Comparison of ENCODE assay signal across 8 mouse cellular contexts in genomic region chrX:99285611-99286010, GRCm38 (mm10).
DNase-seq lines count a peak whose midpoint lies in the region; ATAC-seq and TF ChIP-seq lines count a peak whose summit lies in the region.

No protein-coding gene starts in this region.

- 31% methylated on average over 9 of the region's 9 CpGs for WGBS in forebrain, embryonic 15.5 days
- 21% methylated on average over 9 of the region's 9 CpGs for WGBS in hindbrain, embryonic 14.5 days
- WGBS in thymus, adult 2 months = 92% methylated on average over 9 of the region's 9 CpGs

- no peak overlapping the region for H3K4me3 ChIP-seq in forebrain, embryonic 15.5 days
- no peak overlapping the region for H3K4me3 ChIP-seq in hindbrain, embryonic 14.5 days (replicated peaks; ENCODE audit: low read length)
- no peak overlapping the region for H3K4me3 ChIP-seq in thymus, adult 2 months (ENCODE audit: control insufficient read depth, insufficient read depth, low read length)

- ATAC-seq in forebrain, embryonic 15.5 days (replicated peaks) = peak; percentile 83
- ATAC-seq in hindbrain, embryonic 14.5 days (ENCODE audit: low FRiP score) = peak; percentile 88

- peak; percentile 48 for DNase-seq in urinary bladder, postnatal 14 days (ENCODE audit: low spot score)
- DNase-seq in urinary bladder, postnatal 10 days (ENCODE audit: low spot score) = no peak
- peak; percentile 61 for DNase-seq in hindbrain, embryonic 14.5 days (ENCODE audit: low spot score)
- DNase-seq in lung, postnatal 10 days = peak; percentile 84
- no peak for DNase-seq in thymus, adult 2 months
- no peak for DNase-seq in left cerebral cortex, adult 8-10 months (ENCODE audit: low spot score in 2 of 2)
- no peak for DNase-seq in right cerebral cortex, postnatal 14 days

- H3K27ac ChIP-seq in forebrain, embryonic 15.5 days (replicated peaks) = peak overlapping the region; percentile 11; the same call in 1 of the 2 replicates
- no peak overlapping the region for H3K27ac ChIP-seq in hindbrain, embryonic 14.5 days
- H3K27ac ChIP-seq in thymus, adult 2 months (ENCODE audit: control insufficient read depth, insufficient read depth, low read length) = no peak overlapping the region

- no peaks in the 10 kb centered on the region for H3K9me3 ChIP-seq in forebrain, embryonic 15.5 days
- H3K9me3 ChIP-seq in hindbrain, embryonic 14.5 days (ENCODE audit: control insufficient read depth, low read length) = no peaks in the 10 kb centered on the region

- peaks cover 5% of the 10 kb centered on the region for H3K4me1 ChIP-seq in forebrain, embryonic 15.5 days
- H3K4me1 ChIP-seq in hindbrain, embryonic 14.5 days (replicated peaks; ENCODE audit: control insufficient read depth, insufficient read depth, low read length) = peaks cover 4% of the 10 kb centered on the region; the same call in 1 of the 2 replicates
- no peaks in the 10 kb centered on the region for H3K4me1 ChIP-seq in thymus, adult 2 months (replicated peaks; ENCODE audit: control insufficient read depth, insufficient read depth, low read length)

- H3K27me3 ChIP-seq in forebrain, embryonic 15.5 days = no peaks in the 10 kb centered on the region
- peaks cover 31% of the 10 kb centered on the region for H3K27me3 ChIP-seq in hindbrain, embryonic 14.5 days (ENCODE audit: control insufficient read depth, insufficient read depth, low read length)
- no peaks in the 10 kb centered on the region for H3K27me3 ChIP-seq in thymus, adult 2 months (ENCODE audit: control insufficient read depth, insufficient read depth, low read length)

- H3K4me2 ChIP-seq in forebrain, embryonic 15.5 days (replicated peaks) = no peak overlapping the region
- H3K4me2 ChIP-seq in hindbrain, embryonic 14.5 days (replicated peaks) = no peak overlapping the region

- no peaks in the 10 kb centered on the region for H3K36me3 ChIP-seq in forebrain, embryonic 15.5 days
- no peaks in the 10 kb centered on the region for H3K36me3 ChIP-seq in hindbrain, embryonic 14.5 days (replicated peaks; ENCODE audit: control insufficient read depth, insufficient read depth)
- H3K36me3 ChIP-seq in thymus, adult 2 months (ENCODE audit: control insufficient read depth, insufficient read depth, low read length) = no peaks in the 10 kb centered on the region

- no peak overlapping the region for H3K9ac ChIP-seq in forebrain, embryonic 15.5 days (replicated peaks)
- H3K9ac ChIP-seq in hindbrain, embryonic 14.5 days = no peak overlapping the region

- TF ChIP-seq POLR2A in thymus, adult 2 months (IDR thresholded peaks at IDR 0.05; ENCODE audit: control insufficient read depth, extremely low read depth, insufficient read depth, low read length, poor library complexity) = no peak

- no peak for TF ChIP-seq CTCF in thymus, adult 2 months (IDR thresholded peaks at IDR 0.05; ENCODE audit: borderline replicate concordance, control insufficient read depth, extremely low read depth, insufficient read depth, low read length, poor library complexity)

Comparison
In these comparisons a context has a peak if more than half of its experiments do, and no peak if none do; other contexts are left out.
1. DNase-seq: peak in urinary bladder, postnatal 14 days (single experiment), hindbrain, embryonic 14.5 days (single experiment) and lung, postnatal 10 days (single experiment); none in urinary bladder, postnatal 10 days (single experiment), thymus, adult 2 months (single experiment), left cerebral cortex, adult 8-10 months (0 of 2) and right cerebral cortex, postnatal 14 days (single experiment).